Mouse (Mus musculus) testis, postnatal 10 days (tissue): Measurements from ENCODE around the gene Arpp21.

ENCODE experiments used
- DNase-seq: peaks from one replicate; pipeline ENCODE4 v3.0.0; 2021; ENCODE audit warnings: low spot score

Arpp21 gene

GRCm38 (mm10) chr9:112230716-112231361 lies 4.9 kb downstream of the Arpp21 start:
- no peak for DNase-seq

- DNase-seq = no peak
Observed at GRCm38 (mm10) chr9:112228470-112228869, 7.3 kb downstream of the Arpp21 start.

GRCm38 (mm10) chr9:112227174-112227573 lies 8.6 kb downstream of the Arpp21 start:
- DNase-seq = no peak

- DNase-seq = no peak
Observed at GRCm38 (mm10) chr9:112226511-112226910, 9.2 kb downstream of the Arpp21 start.

GRCm38 (mm10) chr9:112225046-112225445 lies 10.7 kb downstream of the Arpp21 start:
- no peak for DNase-seq

GRCm38 (mm10) chr9:112219372-112219771 lies 16.4 kb downstream of the Arpp21 start:
- no peak for DNase-seq

GRCm38 (mm10) chr9:112218237-112218636 lies 17.5 kb downstream of the Arpp21 start:
- DNase-seq = no peak

GRCm38 (mm10) chr9:112217161-112217560 lies 18.6 kb downstream of the Arpp21 start:
- no peak for DNase-seq

GRCm38 (mm10) chr9:112215030-112215806 lies 20.5 kb downstream of the Arpp21 start:
- no peak for DNase-seq

- no peak for DNase-seq
Observed at GRCm38 (mm10) chr9:112213411-112214255, 22.1 kb downstream of the Arpp21 start.

GRCm38 (mm10) chr9:112209803-112210202 lies 25.9 kb downstream of the Arpp21 start:
- no peak for DNase-seq

- peak; percentile 44 for DNase-seq
Observed at GRCm38 (mm10) chr9:112207767-112208166, 28.0 kb downstream of the Arpp21 start.

- no peak for DNase-seq
Observed at GRCm38 (mm10) chr9:112198296-112198695, 37.4 kb downstream of the Arpp21 start.

- DNase-seq = no peak
Observed at GRCm38 (mm10) chr9:112194049-112194448, 41.7 kb downstream of the Arpp21 start.

- DNase-seq = no peak
Observed at GRCm38 (mm10) chr9:112189394-112189793, 46.3 kb downstream of the Arpp21 start.

GRCm38 (mm10) chr9:112188358-112188893 lies 47.3 kb downstream of the Arpp21 start:
- no peak for DNase-seq

- DNase-seq = no peak
Observed at GRCm38 (mm10) chr9:112187667-112188066, 48.1 kb downstream of the Arpp21 start.

GRCm38 (mm10) chr9:112186336-112187305 lies 49.1 kb downstream of the Arpp21 start:
- no peak for DNase-seq

GRCm38 (mm10) chr9:112185746-112186145 lies 50.0 kb downstream of the Arpp21 start:
- no peak for DNase-seq

GRCm38 (mm10) chr9:112182738-112183137 lies 53.0 kb downstream of the Arpp21 start:
- DNase-seq = no peak

- no peak for DNase-seq
Observed at GRCm38 (mm10) chr9:112180006-112180405, 55.7 kb downstream of the Arpp21 start.
